28 mouse cellular contexts compared by ENCODE assay signal in the genomic region with DNA sequence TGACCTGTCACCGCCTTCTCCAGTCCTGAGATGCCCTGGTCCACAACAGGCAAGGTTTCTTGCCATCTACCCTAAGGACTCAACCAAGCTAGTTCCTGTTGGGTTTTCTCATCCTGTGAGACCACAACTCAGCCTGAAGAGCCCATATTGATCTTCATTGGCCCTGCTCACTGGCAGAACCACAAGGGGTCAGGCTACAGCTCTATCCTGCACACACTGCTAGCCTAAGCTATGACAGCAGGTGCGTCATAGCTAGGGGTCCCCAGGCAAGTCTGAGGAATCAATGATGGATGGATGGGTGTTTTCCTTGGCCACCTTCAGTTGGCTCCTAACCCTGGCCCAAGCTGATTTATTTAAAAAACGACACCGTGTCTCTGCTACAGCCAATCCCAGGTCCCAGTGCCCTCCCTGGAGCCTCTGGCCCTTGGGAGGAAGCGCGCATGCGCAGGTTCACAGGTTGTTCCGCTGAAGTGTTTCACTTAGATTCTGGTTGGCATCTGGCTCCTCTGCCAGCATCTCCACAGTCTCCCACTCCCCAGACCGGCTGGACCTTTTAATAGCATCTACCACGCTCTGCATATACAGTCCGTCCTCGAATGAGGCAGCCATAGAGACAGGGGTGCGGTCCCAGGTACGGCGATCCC. TPM values are rescaled to one million over a fixed set of nuclear protein-coding genes. Genes with fewer than 3 reads are reported as not detected.
DNase-seq lines count a peak whose midpoint lies in the region; ATAC-seq and TF ChIP-seq lines count a peak whose summit lies in the region.
"Had no signal": no experiment of that assay in that cellular context is flagged by ENCODE, and none has a peak within 500 bp of the region (broad histone marks: within the 10 kb centered on the region; RNA-seq: fewer than 3 reads in every experiment).

No protein-coding gene starts in this region.

- TF ChIP-seq CTCF in hindbrain, postnatal 0 days (IDR thresholded peaks at IDR 0.05; ENCODE audit: low read depth) = peak; percentile 25; the same call in 1 of the 2 replicates
- TF ChIP-seq CTCF in liver, postnatal 0 days (IDR thresholded peaks at IDR 0.05; ENCODE audit: low read depth) = peak; percentile 25; the same call in 1 of the 2 replicates
- peak; percentile 32; the same call in 1 of the 2 replicates for TF ChIP-seq CTCF in E14TG2a.4 (conservative IDR thresholded peaks at IDR 0.05; ENCODE audit: low read length)

- TF ChIP-seq EP300 in liver, postnatal 0 days (IDR thresholded peaks at IDR 0.05; ENCODE audit: low read depth) = no peak

- peaks cover 8% of the 10 kb centered on the region; the same call in 1 of the 2 replicates for H3K36me3 ChIP-seq in hindbrain, postnatal 0 days (ENCODE audit: insufficient read depth, low read length)
- H3K36me3 ChIP-seq in hindbrain, embryonic 10.5 days = peaks cover 44% of the 10 kb centered on the region
- no peaks in the 10 kb centered on the region for H3K36me3 ChIP-seq in liver, postnatal 0 days (replicated peaks; ENCODE audit: insufficient read depth, low read length)
- no peaks in the 10 kb centered on the region for H3K36me3 ChIP-seq in liver, embryonic 11.5 days (ENCODE audit: control insufficient read depth, insufficient read depth, low read length)
- no peaks in the 10 kb centered on the region for H3K36me3 ChIP-seq in E14TG2a.4 (ENCODE audit: insufficient read depth, low read length)

- H3K27ac ChIP-seq in hindbrain, postnatal 0 days = no peak overlapping the region
- H3K27ac ChIP-seq in hindbrain, embryonic 10.5 days = no peak overlapping the region
- H3K27ac ChIP-seq in liver, postnatal 0 days (ENCODE audit: low read depth) = no peak overlapping the region
- H3K27ac ChIP-seq in liver, embryonic 11.5 days (ENCODE audit: low read depth, low read length) = no peak overlapping the region
- H3K27ac ChIP-seq: embryonic facial prominence, embryonic 12.5 days; heart, embryonic 15.5 days; kidney, embryonic 15.5 days; limb, embryonic 15.5 days; lung, embryonic 15.5 days; macrophage had no signal

- ATAC-seq in hindbrain, postnatal 0 days = no peak
- no peak for ATAC-seq in liver, postnatal 0 days
- no peak for ATAC-seq in liver, embryonic 11.5 days (replicated peaks; ENCODE audit: low FRiP score)
- ATAC-seq: hindbrain, embryonic 16.5 days had no signal

- no peaks in the 10 kb centered on the region for H3K4me1 ChIP-seq in hindbrain, postnatal 0 days (ENCODE audit: insufficient read depth, low read length)
- no peaks in the 10 kb centered on the region for H3K4me1 ChIP-seq in hindbrain, embryonic 10.5 days (replicated peaks)
- no peaks in the 10 kb centered on the region for H3K4me1 ChIP-seq in liver, postnatal 0 days (ENCODE audit: insufficient read depth)
- no peaks in the 10 kb centered on the region for H3K4me1 ChIP-seq in liver, embryonic 11.5 days (replicated peaks; ENCODE audit: control insufficient read depth, insufficient read depth, low read length)
- H3K4me1 ChIP-seq in E14TG2a.4 (replicated peaks; ENCODE audit: low read depth, low read length) = peaks cover 27% of the 10 kb centered on the region
- H3K4me1 ChIP-seq: embryonic facial prominence, embryonic 12.5 days; heart, embryonic 15.5 days; lung, embryonic 15.5 days had no signal

- no peak overlapping the region for H3K9ac ChIP-seq in hindbrain, postnatal 0 days (replicated peaks; ENCODE audit: low read length)
- H3K9ac ChIP-seq in liver, postnatal 0 days (replicated peaks) = no peak overlapping the region
- H3K9ac ChIP-seq in liver, embryonic 11.5 days (ENCODE audit: low read depth, low read length) = no peak overlapping the region
- H3K9ac ChIP-seq: embryonic facial prominence, embryonic 12.5 days; heart, embryonic 15.5 days; kidney, embryonic 15.5 days; limb, embryonic 15.5 days; lung, embryonic 15.5 days had no signal

- WGBS in hindbrain, postnatal 0 days = 96% methylated on average over 15 of the region's 15 CpGs
- WGBS in hindbrain, embryonic 10.5 days = 93% methylated on average over 15 of the region's 15 CpGs
- 87% methylated on average over 15 of the region's 15 CpGs for WGBS in liver, postnatal 0 days (ENCODE audit: insufficient replicate concordance)
- 86% methylated on average over 15 of the region's 15 CpGs for WGBS in liver, embryonic 11.5 days

- H3K27me3 ChIP-seq in hindbrain, postnatal 0 days (ENCODE audit: insufficient read depth, low read length) = no peaks in the 10 kb centered on the region
- no peaks in the 10 kb centered on the region for H3K27me3 ChIP-seq in hindbrain, embryonic 10.5 days (ENCODE audit: insufficient read depth, poor library complexity, severe bottlenecking)
- no peaks in the 10 kb centered on the region for H3K27me3 ChIP-seq in liver, postnatal 0 days (ENCODE audit: insufficient read depth, low read length)
- H3K27me3 ChIP-seq in liver, embryonic 11.5 days (replicated peaks; ENCODE audit: control insufficient read depth, insufficient read depth, low read length) = no peaks in the 10 kb centered on the region
- no peaks in the 10 kb centered on the region for H3K27me3 ChIP-seq in E14TG2a.4 (ENCODE audit: insufficient read depth, low read length)
- H3K27me3 ChIP-seq: embryonic facial prominence, embryonic 12.5 days; heart, embryonic 15.5 days; kidney, embryonic 15.5 days; limb, embryonic 15.5 days; lung, embryonic 15.5 days had no signal

- H3K4me2 ChIP-seq in hindbrain, postnatal 0 days (ENCODE audit: low read depth, low read length) = no peak overlapping the region
- H3K4me2 ChIP-seq in liver, postnatal 0 days (ENCODE audit: low read depth, low read length) = no peak overlapping the region
- no peak overlapping the region for H3K4me2 ChIP-seq in liver, embryonic 11.5 days
- H3K4me2 ChIP-seq: embryonic facial prominence, embryonic 12.5 days; heart, embryonic 15.5 days; kidney, embryonic 15.5 days; limb, embryonic 15.5 days; lung, embryonic 15.5 days had no signal

- DNase-seq in hindbrain, postnatal 0 days (ENCODE audit: low spot score) = no peak
- DNase-seq in hindbrain, embryonic 10.5 days (ENCODE audit: low spot score) = no peak
- no peak for DNase-seq in liver, postnatal 0 days
- no peak for DNase-seq in liver, embryonic 11.5 days (ENCODE audit: low spot score)
- DNase-seq in R1 (ENCODE audit: low read depth, low spot score) = peak; percentile 80
- DNase-seq in urinary bladder, adult 2 months (ENCODE audit: low spot score) = no peak
- DNase-seq: adrenal gland, adult 2 months; cerebellum, adult 18-20 months; cerebellum, postnatal 25 days; gastrocnemius, postnatal 36 days; kidney, adult 11 months; left cerebral cortex, postnatal 4 days; right cerebral cortex, postnatal 14 days; thymus, postnatal 14 days had no signal

- no peak overlapping the region for H3K4me3 ChIP-seq in hindbrain, postnatal 0 days (ENCODE audit: low read length)
- no peak overlapping the region for H3K4me3 ChIP-seq in hindbrain, embryonic 10.5 days
- H3K4me3 ChIP-seq in liver, postnatal 0 days (ENCODE audit: low read depth, low read length) = no peak overlapping the region
- H3K4me3 ChIP-seq in liver, embryonic 11.5 days (ENCODE audit: low read depth, low read length) = no peak overlapping the region
- H3K4me3 ChIP-seq in E14TG2a.4 (replicated peaks; ENCODE audit: low read length) = peak overlapping the region; percentile 73
- H3K4me3 ChIP-seq: embryonic facial prominence, embryonic 12.5 days; heart, embryonic 15.5 days; kidney, embryonic 15.5 days; limb, embryonic 15.5 days; lung, embryonic 15.5 days had no signal

- H3K9me3 ChIP-seq in hindbrain, postnatal 0 days (ENCODE audit: low read length) = no peaks in the 10 kb centered on the region
- H3K9me3 ChIP-seq in hindbrain, embryonic 10.5 days = no peaks in the 10 kb centered on the region
- no peaks in the 10 kb centered on the region for H3K9me3 ChIP-seq in liver, postnatal 0 days (ENCODE audit: low read length)
- H3K9me3 ChIP-seq in liver, embryonic 11.5 days (ENCODE audit: control insufficient read depth, low read length) = no peaks in the 10 kb centered on the region
- H3K9me3 ChIP-seq in E14TG2a.4 (ENCODE audit: low read length) = no peaks in the 10 kb centered on the region
- H3K9me3 ChIP-seq: embryonic facial prominence, embryonic 12.5 days; heart, embryonic 15.5 days; kidney, embryonic 15.5 days; limb, embryonic 15.5 days; lung, embryonic 15.5 days had no signal

RNA-seq across cellular contexts. Expression of gene Enkd1, which starts 8.4 kb away (rescaled TPM):
- 11.7 and 12.1 TPM in 2 replicates for total RNA-seq in hindbrain, postnatal 0 days (2014; rRNA removed)
- 17.3 and 18.5 TPM in 2 replicates for polyA plus RNA-seq in hindbrain, postnatal 0 days (2015; fragmentation: Nextera tagmentation; extraction: Ambion mirVana)
- 40.7 and 44.6 TPM in 2 replicates for polyA plus RNA-seq in hindbrain, embryonic 10.5 days (2016; fragmentation: Nextera tagmentation; extraction: Ambion mirVana)
- 2.9 and 3.3 TPM in 2 replicates for polyA plus RNA-seq in liver, postnatal 0 days (2015; fragmentation: Nextera tagmentation; extraction: Ambion mirVana)
- 22.3 and 23.6 TPM in 2 replicates for polyA plus RNA-seq in liver, embryonic 11.5 days (2014; fragmentation: Nextera tagmentation; extraction: Ambion mirVana)
- polyA plus RNA-seq in urinary bladder, adult 2 months (2012; rRNA removed) = 9.6 and 11.5 TPM in 2 replicates
- total RNA-seq: monocyte, adult 5-6 weeks had no signal

RNA-seq across cellular contexts. Expression of gene 4933405L10Rik, which starts 9.0 kb away (rescaled TPM):
- not detected in 2 replicates for total RNA-seq in hindbrain, postnatal 0 days (2014; rRNA removed)
- polyA plus RNA-seq in hindbrain, postnatal 0 days (2015; fragmentation: Nextera tagmentation; extraction: Ambion mirVana) = 0.38 and 0.42 TPM in 2 replicates
- 0.14 TPM in 1 of 2 replicates, not detected in the other for polyA plus RNA-seq in hindbrain, embryonic 10.5 days (2016; fragmentation: Nextera tagmentation; extraction: Ambion mirVana)
- polyA plus RNA-seq in liver, postnatal 0 days (2015; fragmentation: Nextera tagmentation; extraction: Ambion mirVana) = not detected in 2 replicates
- polyA plus RNA-seq in liver, embryonic 11.5 days (2014; fragmentation: Nextera tagmentation; extraction: Ambion mirVana) = 0.26 TPM in 1 of 2 replicates, not detected in the other
- polyA plus RNA-seq in urinary bladder, adult 2 months (2012; rRNA removed) = not detected in 2 replicates
- total RNA-seq: adrenal gland, adult 2 months; gastrocnemius, adult 18-20 months; gastrocnemius, postnatal 36 days; heart, adult 8-10 months; layer of hippocampus, postnatal 10 days; left cerebral cortex, postnatal 4 days; monocyte, adult 5-6 weeks; neutrophil, adult 5-6 weeks had no signal
- polyA plus RNA-seq: adrenal gland, adult 2 months; heart, embryonic 15.5 days; large intestine, adult 2 months; macrophage had no signal

RNA-seq across cellular contexts. Expression of gene Pard6a, which starts 15.5 kb away (rescaled TPM):
- 67.6 and 84.6 TPM in 2 replicates for total RNA-seq in hindbrain, postnatal 0 days (2014; rRNA removed)
- 74.4 and 75.5 TPM in 2 replicates for polyA plus RNA-seq in hindbrain, postnatal 0 days (2015; fragmentation: Nextera tagmentation; extraction: Ambion mirVana)
- 23.3 and 32.2 TPM in 2 replicates for polyA plus RNA-seq in hindbrain, embryonic 10.5 days (2016; fragmentation: Nextera tagmentation; extraction: Ambion mirVana)
- 5.0 and 6.6 TPM in 2 replicates for polyA plus RNA-seq in liver, postnatal 0 days (2015; fragmentation: Nextera tagmentation; extraction: Ambion mirVana)
- 12.8 and 18.2 TPM in 2 replicates for polyA plus RNA-seq in liver, embryonic 11.5 days (2014; fragmentation: Nextera tagmentation; extraction: Ambion mirVana)
- polyA plus RNA-seq in urinary bladder, adult 2 months (2012; rRNA removed) = 11.2 and 15.4 TPM in 2 replicates

RNA-seq across cellular contexts. Expression of gene Acd, which starts 15.5 kb away (rescaled TPM):
- 25.8 and 39.3 TPM in 2 replicates for total RNA-seq in hindbrain, postnatal 0 days (2014; rRNA removed)
- polyA plus RNA-seq in hindbrain, postnatal 0 days (2015; fragmentation: Nextera tagmentation; extraction: Ambion mirVana) = 82.1 and 88.2 TPM in 2 replicates
- polyA plus RNA-seq in hindbrain, embryonic 10.5 days (2016; fragmentation: Nextera tagmentation; extraction: Ambion mirVana) = 81.3 and 92.6 TPM in 2 replicates
- polyA plus RNA-seq in liver, postnatal 0 days (2015; fragmentation: Nextera tagmentation; extraction: Ambion mirVana) = 20.6 and 22.4 TPM in 2 replicates
- polyA plus RNA-seq in liver, embryonic 11.5 days (2014; fragmentation: Nextera tagmentation; extraction: Ambion mirVana) = 47.5 and 47.8 TPM in 2 replicates
- polyA plus RNA-seq in urinary bladder, adult 2 months (2012; rRNA removed) = 18.2 and 18.8 TPM in 2 replicates

RNA-seq across cellular contexts. Expression of gene Carmil2, which starts 30.4 kb away (rescaled TPM):
- 1.8 and 6.0 TPM in 2 replicates for total RNA-seq in hindbrain, postnatal 0 days (2014; rRNA removed)
- 29.1 and 30.5 TPM in 2 replicates for polyA plus RNA-seq in hindbrain, postnatal 0 days (2015; fragmentation: Nextera tagmentation; extraction: Ambion mirVana)
- 2.1 and 4.9 TPM in 2 replicates for polyA plus RNA-seq in hindbrain, embryonic 10.5 days (2016; fragmentation: Nextera tagmentation; extraction: Ambion mirVana)
- 0.73 and 0.88 TPM in 2 replicates for polyA plus RNA-seq in liver, postnatal 0 days (2015; fragmentation: Nextera tagmentation; extraction: Ambion mirVana)
- 0.82 and 0.90 TPM in 2 replicates for polyA plus RNA-seq in liver, embryonic 11.5 days (2014; fragmentation: Nextera tagmentation; extraction: Ambion mirVana)
- 0.53 and 0.61 TPM in 2 replicates for polyA plus RNA-seq in urinary bladder, adult 2 months (2012; rRNA removed)
- polyA plus RNA-seq: macrophage had no signal
